Mouse (Mus musculus): Measurements from ENCODE around the gene Comt. TPM values are rescaled to one million over a fixed set of nuclear protein-coding genes. Genes with fewer than 3 reads are reported as not detected.

Gene Comt
- polyA plus RNA-seq, 1 experiment from 2014 or later = 89.0 TPM

DNA sequence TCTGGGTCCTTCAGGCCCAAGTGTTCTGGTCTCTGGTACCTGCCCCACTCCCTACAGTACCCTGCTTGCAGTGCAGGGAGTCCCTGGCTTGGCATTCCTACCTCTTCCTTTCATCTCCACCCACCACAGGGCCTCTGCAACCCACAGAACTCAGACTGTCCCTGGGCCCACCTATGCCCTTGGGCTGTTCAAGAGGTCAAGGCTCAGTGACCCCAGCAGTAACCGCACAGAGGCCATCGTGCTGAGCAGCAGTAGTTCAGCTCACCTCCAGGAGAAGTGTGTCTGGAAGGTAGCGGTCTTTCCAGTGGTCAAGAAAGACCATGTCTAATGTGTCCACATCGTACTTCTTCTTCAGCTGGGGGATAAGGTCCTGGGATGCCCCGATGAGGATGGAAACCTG is 16.2 kb downstream of the Comt start:
- Histone ChIP-seq H3K9me3 (ENCODE audit: control insufficient read depth, low read length) (no peaks in the 10 kb centered on the region), H3K4me3 (ENCODE audit: low read length) (no peak overlapping the region), H3K4me2 (replicated peaks; ENCODE audit: low read depth, low read length) (no peak overlapping the region), H3K36me3 (ENCODE audit: control insufficient read depth, insufficient read depth, low read length) (peaks cover 24% of the 10 kb centered on the region), H3K27me3 (ENCODE audit: control insufficient read depth, insufficient read depth, low read length) (no peaks in the 10 kb centered on the region), H3K4me1 (ENCODE audit: control insufficient read depth, insufficient read depth, low read length) (peaks cover 17% of the 10 kb centered on the region; the same call in 1 of the 2 replicates), H3K9ac (ENCODE audit: low read depth, low read length) (no peak overlapping the region), H3K27ac (ENCODE audit: low read depth, low read length) (no peak overlapping the region; the same call in 1 of the 2 replicates)
- WGBS = 74% methylated on average over 5 of the region's 5 CpGs
- ATAC-seq (ENCODE audit: low FRiP score, low TSS enrichment) = no peak

DNA sequence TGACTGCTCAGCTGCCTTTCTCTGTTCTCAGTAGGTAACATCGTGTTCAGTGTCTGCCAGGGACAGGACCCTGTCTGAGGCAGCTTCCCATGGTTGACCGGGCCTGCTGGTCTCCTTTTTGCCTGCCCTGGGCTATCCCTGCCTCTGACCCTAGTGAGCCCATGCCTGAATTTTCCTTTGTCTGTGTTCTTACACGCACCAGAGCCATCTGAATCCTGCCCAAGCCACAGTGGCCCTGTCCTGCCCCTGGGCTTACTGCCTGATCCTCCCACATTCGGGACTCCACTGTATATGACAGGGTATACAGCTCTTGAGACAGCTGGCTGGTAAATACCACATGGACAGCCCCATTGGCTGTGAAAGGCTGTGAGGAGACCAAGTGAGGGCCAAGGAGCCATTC is 16.9 kb downstream of the Comt start:
- H3K4me1 ChIP-seq (ENCODE audit: control insufficient read depth, insufficient read depth, low read length) = peaks cover 17% of the 10 kb centered on the region; the same call in 1 of the 2 replicates
- 56% methylated on average over 4 of the region's 4 CpGs for WGBS
- H3K4me3 ChIP-seq (ENCODE audit: low read length) = no peak overlapping the region
- H3K9ac ChIP-seq (ENCODE audit: low read depth, low read length) = no peak overlapping the region
- no peak overlapping the region for H3K27ac ChIP-seq (ENCODE audit: low read depth, low read length)
- peaks cover 29% of the 10 kb centered on the region for H3K36me3 ChIP-seq (ENCODE audit: control insufficient read depth, insufficient read depth, low read length)
- ATAC-seq (ENCODE audit: low FRiP score, low TSS enrichment) = no peak
- no peak overlapping the region for H3K4me2 ChIP-seq (replicated peaks; ENCODE audit: low read depth, low read length)
- H3K9me3 ChIP-seq (ENCODE audit: control insufficient read depth, low read length) = no peaks in the 10 kb centered on the region
- no peaks in the 10 kb centered on the region for H3K27me3 ChIP-seq (ENCODE audit: control insufficient read depth, insufficient read depth, low read length)

GRCm38 (mm10) chr16:18407912-18408311 is 18.7 kb downstream of the Comt start:
- 77% methylated on average over 7 of the region's 7 CpGs for WGBS
- H3K9ac ChIP-seq (ENCODE audit: low read depth, low read length) = no peak overlapping the region

DNA sequence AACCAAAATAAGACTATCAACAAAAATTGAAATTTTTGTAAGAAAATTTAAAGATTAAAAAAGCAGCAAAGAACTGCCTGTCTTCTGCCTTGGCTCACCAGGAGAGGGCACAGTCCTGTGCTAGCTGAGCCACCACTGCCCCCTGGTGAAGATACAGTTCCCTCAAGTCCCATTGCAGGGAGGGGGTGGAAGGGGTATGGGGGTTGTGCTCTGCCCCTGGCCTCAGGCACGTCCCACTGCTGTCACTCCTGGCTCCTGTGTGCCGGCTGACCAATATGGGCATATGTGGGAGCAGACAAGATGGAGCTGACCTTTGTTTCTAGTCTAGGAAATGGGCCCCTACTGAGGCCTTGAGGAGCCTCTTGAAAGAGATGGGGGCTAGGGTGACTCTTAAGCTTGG is 20.4 kb downstream of the Comt start:
- Histone ChIP-seq H3K4me2 (replicated peaks; ENCODE audit: low read depth, low read length) (no peak overlapping the region), H3K9ac (ENCODE audit: low read depth, low read length) (no peak overlapping the region), H3K4me3 (ENCODE audit: low read length) (no peak overlapping the region), H3K27ac (ENCODE audit: low read depth, low read length) (no peak overlapping the region), H3K9me3 (ENCODE audit: control insufficient read depth, low read length) (no peaks in the 10 kb centered on the region), H3K4me1 (ENCODE audit: control insufficient read depth, insufficient read depth, low read length) (peaks cover 9% of the 10 kb centered on the region; the same call in 1 of the 2 replicates), H3K36me3 (ENCODE audit: control insufficient read depth, insufficient read depth, low read length) (peaks cover 54% of the 10 kb centered on the region), H3K27me3 (ENCODE audit: control insufficient read depth, insufficient read depth, low read length) (no peaks in the 10 kb centered on the region)
- 6% methylated on average over 2 of the region's 2 CpGs for WGBS
- ATAC-seq (ENCODE audit: low FRiP score, low TSS enrichment) = peak; percentile 37; the same call in 1 of the 2 replicates

More at GRCm38 (mm10) chr16:18407912-18408311, 18.7 kb downstream of the Comt start:
- peaks cover 41% of the 10 kb centered on the region for H3K36me3 ChIP-seq (ENCODE audit: control insufficient read depth, insufficient read depth, low read length)
- H3K4me2 ChIP-seq (replicated peaks; ENCODE audit: low read depth, low read length) = no peak overlapping the region
- no peak for ATAC-seq (ENCODE audit: low FRiP score, low TSS enrichment)
- H3K9me3 ChIP-seq (ENCODE audit: control insufficient read depth, low read length) = no peaks in the 10 kb centered on the region
- peaks cover 17% of the 10 kb centered on the region; the same call in 1 of the 2 replicates for H3K4me1 ChIP-seq (ENCODE audit: control insufficient read depth, insufficient read depth, low read length)
- no peak overlapping the region for H3K27ac ChIP-seq (ENCODE audit: low read depth, low read length)
- H3K4me3 ChIP-seq (ENCODE audit: low read length) = no peak overlapping the region
- H3K27me3 ChIP-seq (ENCODE audit: control insufficient read depth, insufficient read depth, low read length) = no peaks in the 10 kb centered on the region

- Histone ChIP-seq H3K36me3 (ENCODE audit: control insufficient read depth, insufficient read depth, low read length) (peaks cover 58% of the 10 kb centered on the region), H3K4me3 (ENCODE audit: low read length) (no peak overlapping the region), H3K27ac (ENCODE audit: low read depth, low read length) (no peak overlapping the region), H3K9me3 (ENCODE audit: control insufficient read depth, low read length) (no peaks in the 10 kb centered on the region), H3K4me1 (ENCODE audit: control insufficient read depth, insufficient read depth, low read length) (peaks cover 7% of the 10 kb centered on the region), H3K9ac (ENCODE audit: low read depth, low read length) (no peak overlapping the region), H3K27me3 (ENCODE audit: control insufficient read depth, insufficient read depth, low read length) (no peaks in the 10 kb centered on the region), H3K4me2 (replicated peaks; ENCODE audit: low read depth, low read length) (no peak overlapping the region)
- 67% methylated on average over 2 of the region's 2 CpGs for WGBS
- ATAC-seq (ENCODE audit: low FRiP score, low TSS enrichment) = no peak
Measured at GRCm38 (mm10) chr16:18405876-18406275, 20.8 kb downstream of the Comt start.

- Histone ChIP-seq H3K4me2 (replicated peaks; ENCODE audit: low read depth, low read length) (no peak overlapping the region), H3K36me3 (ENCODE audit: control insufficient read depth, insufficient read depth, low read length) (peaks cover 55% of the 10 kb centered on the region), H3K4me3 (ENCODE audit: low read length) (no peak overlapping the region), H3K9me3 (ENCODE audit: control insufficient read depth, low read length) (no peaks in the 10 kb centered on the region), H3K9ac (ENCODE audit: low read depth, low read length) (no peak overlapping the region), H3K27me3 (ENCODE audit: control insufficient read depth, insufficient read depth, low read length) (no peaks in the 10 kb centered on the region), H3K27ac (ENCODE audit: low read depth, low read length) (no peak overlapping the region), H3K4me1 (ENCODE audit: control insufficient read depth, insufficient read depth, low read length) (peaks cover 6% of the 10 kb centered on the region; the same call in 1 of the 2 replicates)
- 91% methylated on average over 13 of the region's 13 CpGs for WGBS
- ATAC-seq (ENCODE audit: low FRiP score, low TSS enrichment) = no peak
Measured at GRCm38 (mm10) chr16:18405091-18405854, 21.4 kb downstream of the Comt start.

- ATAC-seq (ENCODE audit: low FRiP score, low TSS enrichment) = no peak
- no peak overlapping the region for H3K27ac ChIP-seq (ENCODE audit: low read depth, low read length)
- no peak overlapping the region for H3K9ac ChIP-seq (ENCODE audit: low read depth, low read length)
- H3K4me1 ChIP-seq (ENCODE audit: control insufficient read depth, insufficient read depth, low read length) = peaks cover 7% of the 10 kb centered on the region; the same call in 1 of the 2 replicates
- no peaks in the 10 kb centered on the region for H3K27me3 ChIP-seq (ENCODE audit: control insufficient read depth, insufficient read depth, low read length)
- no peak overlapping the region for H3K4me3 ChIP-seq (ENCODE audit: low read length)
- no peaks in the 10 kb centered on the region for H3K9me3 ChIP-seq (ENCODE audit: control insufficient read depth, low read length)
- H3K4me2 ChIP-seq (replicated peaks; ENCODE audit: low read depth, low read length) = no peak overlapping the region
- 91% methylated on average over 12 of the region's 12 CpGs for WGBS
- peaks cover 66% of the 10 kb centered on the region for H3K36me3 ChIP-seq (ENCODE audit: control insufficient read depth, insufficient read depth, low read length)
Measured at GRCm38 (mm10) chr16:18403285-18403684, 23.4 kb downstream of the Comt start.

- peak; percentile 56 for ATAC-seq (ENCODE audit: low FRiP score, low TSS enrichment)
- no peak overlapping the region for H3K4me2 ChIP-seq (replicated peaks; ENCODE audit: low read depth, low read length)
- H3K36me3 ChIP-seq (ENCODE audit: control insufficient read depth, insufficient read depth, low read length) = peaks cover 77% of the 10 kb centered on the region
- H3K9ac ChIP-seq (ENCODE audit: low read depth, low read length) = no peak overlapping the region
- no peaks in the 10 kb centered on the region for H3K9me3 ChIP-seq (ENCODE audit: control insufficient read depth, low read length)
- no peak overlapping the region for H3K4me3 ChIP-seq (ENCODE audit: low read length)
- H3K27me3 ChIP-seq (ENCODE audit: control insufficient read depth, insufficient read depth, low read length) = no peaks in the 10 kb centered on the region
- no peak overlapping the region for H3K27ac ChIP-seq (ENCODE audit: low read depth, low read length)
- 60% methylated on average over 7 of the region's 7 CpGs for WGBS
- H3K4me1 ChIP-seq (ENCODE audit: control insufficient read depth, insufficient read depth, low read length) = peaks cover 15% of the 10 kb centered on the region
Measured at GRCm38 (mm10) chr16:18400472-18401216, 26.0 kb downstream of the Comt start.

DNA sequence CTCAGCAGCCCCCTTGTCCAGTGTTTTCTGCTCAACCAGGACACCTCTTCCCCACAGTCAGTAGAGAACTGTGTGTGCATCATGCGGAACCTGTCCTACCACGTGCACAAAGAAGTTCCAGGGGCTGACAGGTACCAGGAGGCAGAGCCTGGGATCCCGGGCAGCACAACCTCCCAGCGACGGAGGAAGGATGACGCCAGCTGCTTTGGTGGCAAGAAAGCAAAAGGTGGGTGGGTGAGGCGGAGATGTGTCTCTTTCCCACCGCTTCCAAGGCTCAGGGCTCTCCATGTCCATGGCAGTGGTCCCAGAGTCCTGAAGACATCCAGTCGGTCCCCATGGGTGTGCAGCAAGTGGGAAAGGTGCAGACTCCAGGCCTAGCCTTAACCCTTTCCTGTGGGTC is 26.6 kb downstream of the Comt start:
- ATAC-seq (ENCODE audit: low FRiP score, low TSS enrichment) = no peak
- no peak overlapping the region for H3K4me2 ChIP-seq (replicated peaks; ENCODE audit: low read depth, low read length)
- WGBS = 76% methylated on average over 9 of the region's 9 CpGs
- no peak overlapping the region for H3K9ac ChIP-seq (ENCODE audit: low read depth, low read length)
- H3K36me3 ChIP-seq (ENCODE audit: control insufficient read depth, insufficient read depth, low read length) = peaks cover 71% of the 10 kb centered on the region
- H3K27me3 ChIP-seq (ENCODE audit: control insufficient read depth, insufficient read depth, low read length) = no peaks in the 10 kb centered on the region
- H3K9me3 ChIP-seq (ENCODE audit: control insufficient read depth, low read length) = no peaks in the 10 kb centered on the region
- H3K4me1 ChIP-seq (ENCODE audit: control insufficient read depth, insufficient read depth, low read length) = peaks cover 19% of the 10 kb centered on the region
- H3K27ac ChIP-seq (ENCODE audit: low read depth, low read length) = no peak overlapping the region
- H3K4me3 ChIP-seq (ENCODE audit: low read length) = no peak overlapping the region

All from kidney, embryonic 14.5 days (tissue).